Mouse (Mus musculus): ENCODE measurements around the gene Fibcd1.

Fibcd1 gene

GRCm38 (mm10) chr2:31811086-31811958 lies 34.5 kb downstream of the Fibcd1 start:
- DNase-seq (ENCODE audit: low read depth, low spot score), result no peak

DNA sequence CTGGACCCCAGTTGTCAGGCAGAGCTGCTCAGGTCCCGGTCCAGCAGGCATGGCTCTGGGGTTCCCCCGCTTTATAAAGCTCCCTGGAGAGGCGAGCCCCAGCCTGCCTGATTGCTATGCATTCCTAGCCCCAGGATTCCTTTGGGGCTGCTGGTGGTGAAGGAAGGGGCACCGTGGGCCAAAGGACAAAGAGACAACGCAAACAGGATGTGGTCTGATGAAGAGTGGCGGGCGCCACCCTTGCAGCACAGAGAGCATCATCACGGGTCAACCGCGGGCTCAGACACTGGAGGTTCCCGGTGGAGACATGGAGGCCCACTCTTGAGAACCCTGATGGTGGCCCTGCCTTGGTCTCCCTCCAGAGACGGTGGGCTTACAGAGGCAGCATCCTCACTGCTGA lies 35.4 kb downstream of the Fibcd1 start, which contains the start of gene Qrfp:
Gene Qrfp (minus strand): TSS at position 137 of the 400 bp plus-strand sequence.
- DNase-seq (ENCODE audit: low read depth, low spot score), result no peak

GRCm38 (mm10) chr2:31809358-31809740 lies 36.5 kb downstream of the Fibcd1 start:
- no peak for DNase-seq (ENCODE audit: low read depth, low spot score)

DNA sequence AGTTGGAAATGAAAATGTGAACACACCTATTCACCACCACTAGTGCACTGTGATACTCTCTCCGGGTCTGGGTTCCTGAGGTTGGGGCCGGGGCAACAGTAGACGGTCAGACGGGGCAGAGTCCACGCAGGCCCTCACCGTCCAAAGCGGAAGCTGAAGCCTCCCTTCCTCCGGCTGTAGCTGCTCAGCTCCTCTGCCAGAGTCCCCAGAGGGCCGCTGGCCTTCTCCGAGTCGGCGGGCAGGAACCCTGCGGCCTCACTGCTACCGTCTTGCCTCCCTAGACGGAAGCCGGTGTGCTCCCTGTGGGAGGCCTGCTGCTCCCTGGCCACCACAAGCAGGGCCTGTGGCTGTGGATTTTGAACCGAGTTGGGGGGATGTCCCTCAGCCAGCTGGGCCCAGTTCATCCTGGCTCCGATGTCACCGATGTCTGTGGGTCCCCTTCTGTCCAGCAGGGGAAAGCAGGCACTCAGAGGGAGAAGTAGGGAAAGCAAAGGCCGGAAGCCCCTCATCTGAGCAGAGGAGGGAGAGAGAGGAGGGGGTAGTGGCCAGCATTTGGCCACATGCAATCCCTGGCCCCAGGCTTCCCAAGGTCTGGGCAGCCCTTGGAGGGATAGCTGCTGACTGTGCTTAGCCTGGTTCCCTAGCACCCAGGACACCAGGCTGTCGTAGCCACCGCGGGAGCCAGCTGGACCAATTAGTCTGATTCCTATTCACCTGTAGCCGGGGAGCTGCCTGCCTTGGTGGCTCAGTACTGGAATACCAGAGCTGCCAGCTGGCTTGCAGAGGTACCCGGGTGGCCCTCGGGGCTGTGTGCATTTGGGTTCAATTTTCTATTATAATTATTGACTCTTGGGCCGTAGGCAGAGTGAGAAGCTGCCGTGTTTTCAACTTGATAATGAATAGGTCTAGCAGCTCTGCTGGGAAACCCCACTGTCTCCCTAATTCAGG lies 37.1 kb downstream of the Fibcd1 start:
- DNase-seq (ENCODE audit: low read depth, low spot score), result no peak

DNA sequence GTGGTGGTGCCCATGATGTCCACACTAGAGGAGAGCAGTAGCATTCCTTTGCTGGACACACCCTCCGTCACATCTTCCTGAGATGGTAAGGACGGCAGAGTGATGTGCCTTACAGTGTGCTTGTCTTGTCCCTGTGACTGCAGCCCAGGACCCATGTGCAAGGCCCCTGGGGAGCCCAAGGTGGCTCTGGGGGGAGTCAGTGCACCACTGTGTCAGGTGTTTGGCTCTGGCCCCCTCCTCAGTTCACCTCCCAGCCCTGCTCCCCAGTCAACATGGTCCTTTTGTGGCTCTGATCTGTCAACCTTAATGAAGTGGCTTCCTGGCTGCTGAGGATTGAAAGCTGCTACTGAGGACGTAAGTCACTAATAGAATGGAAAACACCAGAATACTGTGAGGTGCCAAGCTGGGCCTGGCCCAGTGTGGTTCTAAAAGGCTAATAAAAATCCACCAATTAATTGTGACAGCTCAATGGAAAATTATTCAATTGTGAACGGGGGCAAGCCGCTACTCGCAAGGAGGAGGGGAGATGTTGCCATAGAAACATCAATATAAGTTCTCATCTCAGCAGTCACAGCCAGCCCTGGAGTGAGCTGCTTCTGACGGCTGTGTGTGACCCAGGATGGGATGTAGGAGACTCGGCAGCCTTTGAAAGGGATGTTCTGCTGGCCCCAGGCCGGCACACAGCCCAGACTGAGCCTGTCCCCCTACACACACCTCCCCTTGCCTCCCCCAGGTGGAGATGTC lies 39.0 kb downstream of the Fibcd1 start:
- no peak for DNase-seq (ENCODE audit: low read depth, low spot score)

DNA sequence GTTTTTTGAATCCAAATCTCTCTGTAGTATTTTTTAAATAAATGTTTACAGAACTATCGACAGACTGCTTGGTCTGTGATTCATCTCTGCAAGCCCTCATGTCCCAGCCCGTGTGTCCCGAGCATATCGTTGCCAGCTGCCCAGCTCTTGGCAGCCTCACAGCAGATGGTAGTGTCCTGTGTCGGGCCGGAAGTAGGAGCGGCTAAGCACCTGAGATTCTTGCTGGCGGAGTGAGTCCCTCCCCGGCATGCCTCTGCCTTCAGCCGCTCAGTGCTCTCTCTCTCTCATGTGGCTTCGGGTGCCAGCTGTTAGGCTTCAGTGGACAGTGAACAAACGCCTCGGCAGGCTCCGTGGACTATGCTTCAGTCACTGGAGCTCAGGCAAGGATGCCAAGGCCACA lies 42.3 kb downstream of the Fibcd1 start:
- DNase-seq (ENCODE audit: low read depth, low spot score), result no peak

- DNase-seq (ENCODE audit: low read depth, low spot score), result no peak
These were observed 43.0 kb downstream of the Fibcd1 start for GRCm38 (mm10) chr2:31802811-31803210.

- no peak for DNase-seq (ENCODE audit: low read depth, low spot score)
These were observed 44.4 kb downstream of the Fibcd1 start for GRCm38 (mm10) chr2:31801416-31801815.

GRCm38 (mm10) chr2:31796943-31797342 lies 48.9 kb downstream of the Fibcd1 start:
- DNase-seq (ENCODE audit: low read depth, low spot score), result no peak

DNA sequence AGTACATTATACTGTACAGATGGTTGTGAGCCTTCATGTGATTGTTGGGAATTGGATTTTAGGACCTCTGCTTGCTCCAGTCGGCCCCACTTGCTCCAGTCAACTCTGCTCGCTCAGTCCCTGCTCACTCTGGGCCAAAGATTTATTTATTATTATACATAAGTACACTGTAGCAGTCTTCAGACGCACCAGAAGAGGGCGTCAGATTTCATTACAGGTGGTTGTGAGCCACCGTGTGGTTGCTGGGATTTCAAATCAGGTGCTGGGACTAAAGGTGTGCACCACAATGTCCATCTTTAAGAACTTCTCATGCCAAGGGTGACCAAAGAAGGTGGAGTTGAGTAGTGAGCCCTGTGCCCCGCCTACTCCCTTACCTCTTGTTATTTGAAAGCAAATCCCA lies 53.2 kb downstream of the Fibcd1 start:
- DNase-seq (ENCODE audit: low read depth, low spot score), result no peak

- no peak for DNase-seq (ENCODE audit: low read depth, low spot score)
These were observed 54.5 kb downstream of the Fibcd1 start for GRCm38 (mm10) chr2:31791260-31791659.

- no peak for DNase-seq (ENCODE audit: low read depth, low spot score)
These were observed 55.0 kb downstream of the Fibcd1 start for GRCm38 (mm10) chr2:31790728-31791251.

- no peak for DNase-seq (ENCODE audit: low read depth, low spot score)
These were observed 56.6 kb downstream of the Fibcd1 start for GRCm38 (mm10) chr2:31789215-31789614.

DNA sequence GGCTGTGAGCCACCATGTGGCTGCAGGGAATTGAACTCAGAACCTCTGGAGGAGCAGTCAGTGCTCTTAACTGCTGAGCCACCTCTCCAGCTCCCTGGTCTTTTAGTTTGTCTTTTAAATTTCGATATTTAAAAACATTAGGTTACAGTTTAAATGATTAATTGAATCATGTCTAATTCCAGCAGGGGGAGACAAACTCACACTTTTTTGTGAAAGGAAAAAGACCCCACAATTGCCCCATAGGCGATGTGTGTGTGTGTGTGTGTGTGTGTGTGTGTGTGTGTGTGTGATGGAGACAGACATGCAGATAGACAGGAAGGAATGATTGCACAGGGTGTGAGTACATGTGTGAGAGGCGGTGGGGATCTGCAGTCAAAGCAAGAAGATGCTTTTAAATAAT lies 57.6 kb downstream of the Fibcd1 start:
- no peak for DNase-seq (ENCODE audit: low read depth, low spot score)

GRCm38 (mm10) chr2:31787029-31787428 lies 58.8 kb downstream of the Fibcd1 start:
- peak; percentile 50 for DNase-seq (ENCODE audit: low read depth, low spot score)

GRCm38 (mm10) chr2:31785074-31785473 lies 60.7 kb downstream of the Fibcd1 start:
- DNase-seq (ENCODE audit: low read depth, low spot score), result peak; percentile 56

DNA sequence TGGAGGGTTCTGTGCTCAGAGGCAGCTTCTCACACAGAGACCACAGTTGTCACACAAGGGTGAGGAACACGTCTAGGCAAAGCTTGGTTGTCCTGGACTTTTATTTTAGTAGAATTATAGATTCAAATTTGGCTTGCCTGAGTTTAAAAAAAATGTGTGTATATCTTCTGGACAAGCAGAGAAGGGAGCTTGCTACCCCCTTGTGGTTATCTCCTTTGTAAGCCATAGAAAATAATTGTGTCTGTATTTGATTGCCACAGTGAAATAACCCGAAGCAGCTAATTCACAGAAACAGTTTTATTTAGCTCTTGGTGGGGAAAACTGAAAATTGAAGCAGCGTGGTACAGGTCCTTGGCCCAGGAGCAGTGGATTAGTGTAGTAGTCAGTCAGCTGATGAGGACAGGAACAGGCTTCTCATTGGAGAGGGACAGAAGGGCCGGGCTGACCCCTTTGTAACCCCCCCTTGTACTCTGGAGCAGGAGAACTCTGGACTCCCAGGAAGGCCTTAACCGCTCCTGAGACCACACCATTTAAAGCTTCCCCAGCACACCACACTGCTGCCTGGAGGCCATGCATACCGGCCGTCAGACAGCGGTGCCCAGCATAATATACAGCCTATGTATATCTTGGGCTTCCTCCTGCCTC lies 62.7 kb downstream of the Fibcd1 start:
- no peak for DNase-seq (ENCODE audit: low read depth, low spot score)

GRCm38 (mm10) chr2:31779258-31779657 lies 66.5 kb downstream of the Fibcd1 start:
- no peak for DNase-seq (ENCODE audit: low read depth, low spot score)

- no peak for DNase-seq (ENCODE audit: low read depth, low spot score)
These were observed 69.3 kb downstream of the Fibcd1 start for GRCm38 (mm10) chr2:31776479-31776878.

DNA sequence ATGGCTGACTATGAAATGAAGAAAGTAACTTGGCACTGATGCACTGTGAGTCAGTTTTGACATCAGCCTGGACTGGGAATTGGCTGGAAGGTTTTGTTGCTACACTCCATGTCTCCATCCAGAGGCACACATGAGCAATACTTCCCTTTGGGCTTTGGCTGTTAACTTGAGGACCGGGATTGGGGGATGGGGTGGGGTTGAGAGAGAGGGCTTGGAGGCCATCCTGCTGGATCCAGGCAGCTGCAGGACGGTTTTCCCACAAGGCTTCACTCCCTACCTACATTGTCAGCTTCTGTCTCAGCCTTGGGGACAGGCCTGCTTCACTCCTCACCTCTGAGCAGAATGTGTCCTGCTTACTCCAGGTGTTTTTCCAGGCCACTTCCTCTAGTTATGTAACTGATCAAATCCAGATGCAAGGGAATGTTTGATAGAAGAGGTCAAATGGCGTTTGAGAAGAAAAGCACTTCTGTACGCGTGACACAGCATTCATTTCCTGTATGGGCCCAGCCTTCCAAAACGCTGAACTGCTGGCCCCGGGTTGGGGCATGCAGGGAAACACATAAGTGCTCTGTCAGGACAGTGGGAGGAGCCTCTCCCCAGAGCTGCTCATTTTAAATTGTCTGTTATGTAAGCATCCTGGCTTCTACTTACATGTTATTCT lies 74.9 kb downstream of the Fibcd1 start:
- DNase-seq (ENCODE audit: low read depth, low spot score), result no peak

Measured in retina, adult 2 months (tissue).